Mouse (Mus musculus): ENCODE data around the gene Chchd6.

Chchd6 gene

DNA sequence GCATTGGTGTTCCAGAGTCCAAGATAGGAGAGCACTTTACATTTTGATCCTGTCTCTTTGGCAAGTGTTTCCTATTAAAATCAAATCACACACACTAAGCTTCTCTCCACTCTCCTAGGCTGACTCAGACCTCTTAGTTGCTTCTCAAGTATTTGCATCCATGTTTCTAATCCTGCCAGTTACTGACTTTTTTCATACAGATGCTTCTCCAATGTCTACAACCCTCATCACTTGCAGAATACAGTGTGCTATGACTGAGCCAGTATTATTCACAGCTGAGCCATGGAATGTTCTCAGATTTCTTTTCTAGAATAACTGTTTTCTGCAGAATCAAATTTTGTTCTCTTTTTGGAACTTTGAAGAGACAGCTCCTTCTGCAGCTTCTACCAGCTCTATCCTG, 85.3 kb downstream of the Chchd6 start:
- DNase-seq (ENCODE audit: low read depth), result no peak

DNA sequence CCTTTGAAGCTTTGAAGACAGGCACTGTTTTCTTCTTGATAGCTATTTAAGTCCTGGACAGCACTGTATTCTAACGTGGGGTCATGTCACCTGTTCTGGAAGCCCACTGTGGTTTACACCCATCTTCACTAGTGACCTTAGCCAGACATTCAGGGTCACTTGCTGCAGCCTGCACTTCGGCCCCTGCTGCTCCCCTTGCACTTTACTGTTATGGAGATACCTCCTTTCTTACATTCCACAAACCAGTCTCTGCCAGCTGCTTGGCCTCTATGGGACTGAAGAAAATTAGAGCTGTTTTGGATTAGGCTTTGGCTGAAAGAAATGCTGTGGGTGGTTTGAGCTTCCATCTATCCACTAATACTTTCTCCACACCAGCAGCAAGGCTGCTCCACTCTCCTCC, 86.7 kb downstream of the Chchd6 start:
- DNase-seq (ENCODE audit: low read depth), result no peak

- DNase-seq (ENCODE audit: low read depth), result no peak
Observed at GRCm38 (mm10) chr6:89508263-89508662, 87.2 kb downstream of the Chchd6 start.

- DNase-seq (ENCODE audit: low read depth), result no peak
Observed at GRCm38 (mm10) chr6:89499961-89500360, 95.5 kb downstream of the Chchd6 start.

DNA sequence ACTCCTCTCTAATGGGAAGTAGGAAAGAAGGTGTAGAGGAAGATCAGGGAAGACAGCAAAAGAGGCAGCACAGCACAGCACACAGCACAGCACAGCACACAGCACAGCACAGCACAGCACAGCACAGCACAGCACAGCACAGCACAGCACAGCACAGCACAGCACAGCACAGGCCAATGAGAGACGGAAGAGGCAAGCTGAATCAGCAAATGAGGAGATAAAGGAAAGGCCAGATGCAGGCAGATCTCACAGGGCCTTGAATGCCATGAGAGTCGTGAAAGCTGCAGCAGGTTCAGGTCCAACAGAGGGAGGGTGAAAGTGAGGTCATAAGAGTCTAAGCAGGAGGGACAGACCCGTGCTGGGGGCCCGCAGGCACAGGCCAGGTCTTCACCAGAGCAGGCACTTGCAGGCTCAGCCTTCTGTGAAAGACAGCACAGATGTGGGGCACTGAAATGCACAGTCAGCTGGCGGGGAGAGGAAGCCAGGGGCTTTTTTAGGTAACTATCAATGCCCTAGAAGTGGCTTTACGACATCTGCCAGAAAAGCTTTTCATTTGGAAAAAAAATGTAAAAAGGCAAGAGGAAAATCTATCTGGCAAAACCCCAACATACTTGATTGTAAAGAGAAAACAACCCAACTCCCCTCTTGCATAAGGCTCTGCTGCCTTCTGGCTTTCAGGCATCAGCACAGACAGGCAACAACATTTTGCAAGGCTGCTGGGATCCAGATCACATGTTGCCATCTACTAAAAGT, 96.5 kb downstream of the Chchd6 start:
- no peak for DNase-seq (ENCODE audit: low read depth)

GRCm38 (mm10) chr6:89496916-89497315, 98.5 kb downstream of the Chchd6 start:
- no peak for DNase-seq (ENCODE audit: low read depth)

DNA sequence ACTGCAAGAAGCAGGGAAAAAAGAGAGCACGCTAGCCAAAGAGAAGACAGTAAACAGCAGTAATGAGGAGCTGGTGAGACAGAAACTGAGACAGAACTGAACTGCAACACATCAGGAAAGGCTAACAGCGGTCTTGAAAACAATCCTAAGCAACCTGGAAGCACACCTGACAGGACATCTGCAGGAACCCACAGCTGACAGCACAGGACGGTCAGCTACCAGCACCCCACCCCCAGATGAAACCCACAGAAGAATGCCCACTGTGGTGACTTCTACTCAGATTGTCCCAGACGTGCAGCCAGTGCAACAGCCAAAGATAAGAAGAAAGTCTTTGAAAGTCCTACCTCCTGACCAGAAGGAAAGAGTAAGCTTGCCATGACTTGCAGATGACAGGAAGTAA, 103.1 kb downstream of the Chchd6 start:
- DNase-seq (ENCODE audit: low read depth), result no peak

GRCm38 (mm10) chr6:89490369-89490768, 105.1 kb downstream of the Chchd6 start:
- no peak for DNase-seq (ENCODE audit: low read depth)

GRCm38 (mm10) chr6:89489533-89489932, 105.9 kb downstream of the Chchd6 start:
- DNase-seq (ENCODE audit: low read depth), result no peak

- no peak for DNase-seq (ENCODE audit: low read depth)
Observed at GRCm38 (mm10) chr6:89486055-89486454, 109.4 kb downstream of the Chchd6 start.

GRCm38 (mm10) chr6:89481192-89481591, 114.3 kb downstream of the Chchd6 start:
- DNase-seq (ENCODE audit: low read depth), result no peak

DNA sequence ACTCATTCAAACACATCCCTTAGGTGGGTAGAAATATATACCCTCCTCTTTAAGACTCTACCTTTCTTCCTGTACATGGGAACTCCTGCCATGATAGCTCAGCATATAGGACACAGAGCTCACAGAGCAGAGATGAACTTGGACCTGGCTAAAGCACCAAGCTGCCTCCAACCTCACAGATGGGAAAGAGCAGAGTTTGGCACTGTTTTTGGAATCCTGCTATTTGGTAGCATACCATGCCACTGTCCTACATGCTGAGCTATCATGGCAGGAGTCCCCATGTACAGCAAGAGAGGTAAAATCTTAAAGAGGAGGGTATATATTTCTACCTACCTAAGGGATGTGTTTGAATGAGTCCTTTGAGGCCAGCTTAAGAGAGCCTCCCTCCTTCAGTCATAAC, 127.5 kb downstream of the Chchd6 start:
- no peak for DNase-seq (ENCODE audit: low read depth)

DNA sequence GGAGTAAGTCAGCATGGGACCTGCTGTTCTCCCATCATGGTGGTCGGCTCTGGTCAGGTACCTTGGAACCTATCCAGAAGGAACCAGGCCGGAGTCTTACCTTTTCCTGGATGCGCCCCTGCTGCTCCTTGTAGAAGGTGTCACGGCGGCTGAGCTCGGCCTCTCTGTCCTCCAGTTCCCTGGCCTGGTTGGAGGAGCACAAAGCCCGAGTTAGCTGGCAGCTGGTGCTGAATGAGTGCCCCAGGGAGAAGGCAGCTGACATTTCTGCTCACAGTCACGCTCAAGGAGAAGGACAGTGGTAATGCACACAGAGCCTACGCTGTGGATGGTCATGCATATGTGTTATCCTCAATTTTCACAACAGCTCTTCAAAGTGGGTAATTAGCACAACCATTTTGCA, 128.2 kb downstream of the Chchd6 start:
- DNase-seq (ENCODE audit: low read depth), result no peak

GRCm38 (mm10) chr6:89466875-89467274, 128.6 kb downstream of the Chchd6 start:
- DNase-seq (ENCODE audit: low read depth), result no peak

DNA sequence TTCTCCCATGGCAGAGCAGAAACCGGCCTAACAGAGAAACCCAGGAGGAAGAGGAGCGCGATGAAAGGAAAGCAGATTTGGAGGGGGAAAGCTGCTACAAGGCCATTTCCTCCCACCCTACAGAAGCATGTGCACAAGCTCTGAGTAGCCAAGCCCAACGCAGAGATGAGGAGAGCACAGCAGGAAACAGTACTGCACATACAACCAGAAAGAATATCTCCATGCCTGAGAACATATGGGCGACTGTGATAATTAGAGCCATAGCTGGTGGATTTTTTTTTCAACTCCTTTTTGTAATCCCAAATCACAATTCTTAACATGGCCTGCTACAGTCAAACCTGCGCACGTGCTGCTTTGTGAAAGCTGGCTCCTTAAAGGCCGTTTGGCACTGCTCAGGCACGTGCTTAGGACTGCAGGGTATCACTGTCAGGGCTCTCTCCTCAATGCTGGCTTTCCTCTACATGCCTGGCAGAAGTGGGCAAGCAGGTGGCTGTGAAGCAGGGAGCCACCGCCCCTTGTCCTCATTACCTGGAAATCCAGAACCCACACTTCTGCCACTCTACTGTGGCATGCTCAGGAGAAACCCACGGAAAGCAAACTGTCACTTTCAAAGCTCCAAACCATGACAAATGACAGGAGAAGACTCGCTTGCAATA, 129.3 kb downstream of the Chchd6 start:
- no peak for DNase-seq (ENCODE audit: low read depth)

- no peak for DNase-seq (ENCODE audit: low read depth)
Observed at GRCm38 (mm10) chr6:89462223-89462760, 133.2 kb downstream of the Chchd6 start.

DNA sequence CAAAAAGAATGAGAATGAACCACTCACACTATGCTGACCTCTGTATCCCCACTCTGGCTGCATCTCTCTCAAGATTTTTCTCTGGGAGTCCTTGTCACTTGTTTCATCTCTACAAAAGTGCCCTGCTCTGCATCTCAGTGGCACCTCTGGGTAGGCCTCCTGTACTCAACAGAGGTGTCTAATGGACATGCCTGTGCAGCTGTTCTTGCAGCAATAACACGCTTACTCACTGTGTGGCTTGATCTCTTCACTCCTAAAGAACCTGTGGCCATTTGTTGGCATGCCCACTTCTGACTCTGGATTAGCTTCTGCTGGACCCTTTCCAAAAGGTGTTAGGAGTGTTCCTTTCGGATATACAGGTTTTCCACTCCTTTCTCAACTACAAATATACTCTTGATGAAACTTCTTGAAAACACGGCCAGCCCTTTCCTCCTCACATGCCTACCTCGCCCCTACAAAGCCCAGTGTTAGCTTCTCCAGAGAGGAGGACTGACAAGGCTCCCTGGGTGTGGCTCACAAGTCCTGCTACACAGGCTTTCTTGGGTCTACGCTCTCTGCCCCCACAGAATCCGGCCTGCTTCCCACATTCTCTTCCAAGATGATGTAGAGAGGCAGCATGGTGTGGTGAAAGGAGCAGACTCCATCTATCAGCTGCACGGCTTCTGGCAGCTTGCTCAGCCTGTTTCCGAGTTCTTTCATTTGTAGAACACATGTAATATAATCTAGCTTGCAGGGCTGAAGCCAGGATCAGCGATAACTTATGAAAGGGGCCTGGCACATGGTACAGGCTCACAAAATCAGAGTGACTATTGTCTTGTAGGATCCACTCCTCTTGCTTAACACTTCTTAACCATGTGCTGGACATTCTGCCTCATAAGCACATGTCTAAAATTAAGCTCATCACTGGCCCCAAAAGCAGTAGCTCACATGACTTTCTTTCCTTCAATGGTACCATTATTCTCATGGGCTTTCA, 133.9 kb downstream of the Chchd6 start:
- no peak for DNase-seq (ENCODE audit: low read depth)

DNA sequence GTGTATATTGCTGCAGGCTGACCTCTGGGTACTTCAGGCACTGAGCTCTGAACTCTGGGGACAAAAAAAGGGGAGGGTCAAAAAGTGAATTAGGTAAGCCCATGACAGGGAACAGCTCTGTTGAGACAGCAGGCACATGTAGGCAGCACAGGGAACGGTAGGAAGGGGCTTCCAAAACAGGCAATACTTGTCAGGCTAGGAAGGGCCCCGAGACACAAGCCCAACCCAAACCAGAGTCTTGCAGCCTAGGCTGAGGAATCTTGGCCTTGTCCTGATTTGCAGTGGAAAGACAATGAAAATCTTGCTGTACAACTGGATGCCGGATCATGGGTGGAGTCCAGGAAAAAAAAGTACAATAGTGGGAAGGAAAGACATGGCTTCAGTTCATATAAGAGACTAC, 135.8 kb downstream of the Chchd6 start:
- no peak for DNase-seq (ENCODE audit: low read depth)

DNA sequence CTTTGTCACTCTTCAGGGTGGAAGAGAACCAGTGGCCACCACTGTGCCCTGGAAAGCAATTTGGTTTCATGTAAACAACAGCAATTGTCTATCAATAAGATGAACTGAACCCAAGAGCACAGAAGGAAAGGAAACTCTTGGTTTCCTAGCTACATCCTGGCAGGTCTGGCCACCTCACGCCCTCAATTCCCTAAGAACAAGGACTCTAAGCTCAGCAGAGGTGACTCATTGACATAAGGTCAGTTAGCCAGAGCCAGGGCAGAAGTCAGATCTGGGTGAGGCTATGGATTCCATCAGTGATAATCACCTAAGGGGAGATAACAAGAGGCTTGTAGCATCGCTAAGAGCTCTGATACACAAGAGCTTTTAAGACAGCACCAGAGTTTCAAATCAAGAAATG, 137.9 kb downstream of the Chchd6 start:
- DNase-seq (ENCODE audit: low read depth), result no peak

- DNase-seq (ENCODE audit: low read depth), result no peak
Observed at GRCm38 (mm10) chr6:89456409-89456961, 139.0 kb downstream of the Chchd6 start.

DNA sequence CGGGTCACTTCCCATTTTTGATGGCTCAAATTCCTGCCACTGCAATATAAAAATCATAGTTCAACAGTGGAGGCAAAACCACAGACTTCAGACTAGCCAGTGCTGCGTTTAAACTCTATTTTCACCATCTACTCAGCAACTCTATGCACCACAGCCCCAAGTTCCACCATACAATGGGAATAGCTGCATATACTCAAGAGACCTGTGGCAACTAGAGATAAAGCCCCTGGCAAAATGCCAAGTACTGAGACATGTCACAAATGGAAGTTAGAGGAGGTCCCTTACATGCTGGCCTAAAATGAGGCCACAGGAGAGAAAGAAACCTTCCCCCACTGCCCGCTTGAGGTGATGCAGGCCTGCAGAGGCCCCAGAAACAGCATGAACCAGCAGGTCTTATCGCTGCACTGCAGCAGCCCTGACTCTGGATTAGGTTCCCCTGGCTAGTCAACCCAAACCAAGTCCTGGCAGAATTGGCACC, 139.9 kb downstream of the Chchd6 start:
- no peak for DNase-seq (ENCODE audit: low read depth)

DNA sequence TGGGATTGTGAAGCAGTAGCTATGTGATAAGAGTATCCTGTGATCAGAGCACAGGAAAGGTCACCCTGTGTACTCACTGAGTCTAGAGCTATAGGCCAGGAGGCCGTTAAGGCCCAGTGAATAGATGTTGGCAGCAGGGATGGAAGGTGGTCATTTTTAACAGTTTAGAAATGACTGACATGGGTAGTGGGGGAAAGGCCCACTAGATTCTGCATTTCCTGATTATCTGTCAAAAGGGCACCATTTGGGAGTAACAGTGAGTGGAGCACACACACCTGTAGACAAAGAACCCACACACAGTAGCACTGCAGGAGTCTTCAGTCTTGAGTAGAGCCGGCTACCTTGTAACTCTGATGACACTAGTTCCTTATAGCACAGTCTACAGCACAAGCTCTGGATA, 141.0 kb downstream of the Chchd6 start:
- no peak for DNase-seq (ENCODE audit: low read depth)
